Mouse (Mus musculus): ENCODE data around the gene Usb1. TPM values are rescaled to one million over a fixed set of nuclear protein-coding genes. Genes with fewer than 3 reads are reported as not detected.
"Not testable (repeated sequence)": the region's sequence is repeated elsewhere in the genome, so short reads cannot be mapped to it uniquely, and the experiment has no call there.

The Usb1 gene
- polyA plus RNA-seq, 1 experiment from 2014 or later, result 31.0 TPM

- H3K9me3 ChIP-seq (ENCODE audit: control insufficient read depth, low read length), result no peaks in the 10 kb centered on the region
- no peak overlapping the region for H3K4me2 ChIP-seq (replicated peaks)
- H3K9ac ChIP-seq, result no peak overlapping the region
- peaks cover 5% of the 10 kb centered on the region; the same call in 1 of the 2 replicates for H3K36me3 ChIP-seq (replicated peaks; ENCODE audit: control insufficient read depth, insufficient read depth)
- no peaks in the 10 kb centered on the region for H3K4me1 ChIP-seq (replicated peaks; ENCODE audit: control insufficient read depth, insufficient read depth, low read length)
- no peak overlapping the region for H3K4me3 ChIP-seq (replicated peaks; ENCODE audit: low read length)
- 54% methylated on average over 7 of the region's 7 CpGs for WGBS
- H3K27ac ChIP-seq, result no peak overlapping the region
- no peak for ATAC-seq (ENCODE audit: low FRiP score)
- no peaks in the 10 kb centered on the region for H3K27me3 ChIP-seq (ENCODE audit: control insufficient read depth, insufficient read depth, low read length)
- no peak for DNase-seq (ENCODE audit: low spot score)
Measured at GRCm38 (mm10) chr8:95377863-95378291, 45.8 kb downstream of the Usb1 start.

DNA sequence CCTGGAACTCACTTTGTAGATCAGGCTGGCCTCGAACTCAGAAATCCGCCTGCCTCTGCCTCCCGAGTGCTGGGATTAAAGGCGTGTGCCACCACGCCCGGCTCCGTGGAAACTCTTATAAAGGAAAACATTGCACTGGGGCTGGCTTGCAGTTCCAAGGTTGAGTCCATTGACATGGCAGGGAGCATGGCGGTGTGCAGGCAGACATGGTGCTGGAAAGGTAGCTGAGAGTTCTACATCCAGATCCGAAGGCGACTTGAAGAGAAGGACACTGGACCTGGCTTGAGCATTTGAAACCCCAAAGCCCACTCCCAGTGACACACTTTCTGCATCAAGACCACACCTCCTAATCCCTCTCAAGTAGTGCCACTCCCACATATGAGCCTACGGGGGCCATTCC lies 46.8 kb downstream of the Usb1 start:
- not testable (repeated sequence) for H3K36me3 ChIP-seq (replicated peaks; ENCODE audit: control insufficient read depth, insufficient read depth); H3K4me3 ChIP-seq (replicated peaks; ENCODE audit: low read length); H3K4me1 ChIP-seq (replicated peaks; ENCODE audit: control insufficient read depth, insufficient read depth, low read length); H3K9ac ChIP-seq; H3K4me2 ChIP-seq (replicated peaks); H3K27ac ChIP-seq; ATAC-seq (ENCODE audit: low FRiP score); H3K9me3 ChIP-seq (ENCODE audit: control insufficient read depth, low read length); DNase-seq (ENCODE audit: low spot score); H3K27me3 ChIP-seq (ENCODE audit: control insufficient read depth, insufficient read depth, low read length)
- 95% methylated on average over 11 of the region's 11 CpGs for WGBS

GRCm38 (mm10) chr8:95380953-95381352 lies 48.9 kb downstream of the Usb1 start:
- no peaks in the 10 kb centered on the region for H3K27me3 ChIP-seq (ENCODE audit: control insufficient read depth, insufficient read depth, low read length)
- no peak overlapping the region for H3K9ac ChIP-seq
- no peak overlapping the region for H3K4me2 ChIP-seq (replicated peaks)
- H3K36me3 ChIP-seq (replicated peaks; ENCODE audit: control insufficient read depth, insufficient read depth), result no peaks in the 10 kb centered on the region
- H3K27ac ChIP-seq, result no peak overlapping the region
- H3K4me1 ChIP-seq (replicated peaks; ENCODE audit: control insufficient read depth, insufficient read depth, low read length), result no peaks in the 10 kb centered on the region
- DNase-seq (ENCODE audit: low spot score), result no peak
- no peak for ATAC-seq (ENCODE audit: low FRiP score)
- no peak overlapping the region for H3K4me3 ChIP-seq (replicated peaks; ENCODE audit: low read length)
- no peaks in the 10 kb centered on the region for H3K9me3 ChIP-seq (ENCODE audit: control insufficient read depth, low read length)

- Histone ChIP-seq H3K27ac (no peak overlapping the region), H3K4me2 (replicated peaks) (no peak overlapping the region), H3K36me3 (replicated peaks; ENCODE audit: control insufficient read depth, insufficient read depth) (no peaks in the 10 kb centered on the region), H3K9me3 (ENCODE audit: control insufficient read depth, low read length) (no peaks in the 10 kb centered on the region), H3K9ac (no peak overlapping the region), H3K4me3 (replicated peaks; ENCODE audit: low read length) (no peak overlapping the region), H3K27me3 (ENCODE audit: control insufficient read depth, insufficient read depth, low read length) (no peaks in the 10 kb centered on the region), H3K4me1 (replicated peaks; ENCODE audit: control insufficient read depth, insufficient read depth, low read length) (no peaks in the 10 kb centered on the region)
- ATAC-seq (ENCODE audit: low FRiP score) (no peak), DNase-seq (ENCODE audit: low spot score) (no peak)
- WGBS, result 86% methylated on average over 3 of the region's 3 CpGs
Measured at GRCm38 (mm10) chr8:95381595-95381994, 49.5 kb downstream of the Usb1 start.

- WGBS, result 93% methylated on average over 3 of the region's 3 CpGs
Measured at GRCm38 (mm10) chr8:95384501-95384900, 52.4 kb downstream of the Usb1 start.

GRCm38 (mm10) chr8:95386037-95386436 lies 54.0 kb downstream of the Usb1 start:
- H3K4me2 ChIP-seq (replicated peaks), result no peak overlapping the region
- H3K27ac ChIP-seq, result no peak overlapping the region
- no peak overlapping the region for H3K4me3 ChIP-seq (replicated peaks; ENCODE audit: low read length)
- H3K4me1 ChIP-seq (replicated peaks; ENCODE audit: control insufficient read depth, insufficient read depth, low read length), result no peaks in the 10 kb centered on the region
- WGBS, result 80% methylated on average over 5 of the region's 5 CpGs
- DNase-seq (ENCODE audit: low spot score) (no peak), ATAC-seq (ENCODE audit: low FRiP score) (no peak)
- no peaks in the 10 kb centered on the region for H3K27me3 ChIP-seq (ENCODE audit: control insufficient read depth, insufficient read depth, low read length)
- no peaks in the 10 kb centered on the region for H3K9me3 ChIP-seq (ENCODE audit: control insufficient read depth, low read length)
- no peak overlapping the region for H3K9ac ChIP-seq
- H3K36me3 ChIP-seq (replicated peaks; ENCODE audit: control insufficient read depth, insufficient read depth), result no peaks in the 10 kb centered on the region

More at GRCm38 (mm10) chr8:95384501-95384900, 52.4 kb downstream of the Usb1 start:
- DNase-seq (ENCODE audit: low spot score) (no peak), ATAC-seq (ENCODE audit: low FRiP score) (no peak)
- H3K4me2 ChIP-seq (replicated peaks), result no peak overlapping the region
- H3K27ac ChIP-seq, result no peak overlapping the region
- H3K9me3 ChIP-seq (ENCODE audit: control insufficient read depth, low read length), result no peaks in the 10 kb centered on the region
- no peaks in the 10 kb centered on the region for H3K4me1 ChIP-seq (replicated peaks; ENCODE audit: control insufficient read depth, insufficient read depth, low read length)
- H3K4me3 ChIP-seq (replicated peaks; ENCODE audit: low read length), result no peak overlapping the region
- H3K36me3 ChIP-seq (replicated peaks; ENCODE audit: control insufficient read depth, insufficient read depth), result no peaks in the 10 kb centered on the region
- H3K27me3 ChIP-seq (ENCODE audit: control insufficient read depth, insufficient read depth, low read length), result no peaks in the 10 kb centered on the region
- no peak overlapping the region for H3K9ac ChIP-seq

DNA sequence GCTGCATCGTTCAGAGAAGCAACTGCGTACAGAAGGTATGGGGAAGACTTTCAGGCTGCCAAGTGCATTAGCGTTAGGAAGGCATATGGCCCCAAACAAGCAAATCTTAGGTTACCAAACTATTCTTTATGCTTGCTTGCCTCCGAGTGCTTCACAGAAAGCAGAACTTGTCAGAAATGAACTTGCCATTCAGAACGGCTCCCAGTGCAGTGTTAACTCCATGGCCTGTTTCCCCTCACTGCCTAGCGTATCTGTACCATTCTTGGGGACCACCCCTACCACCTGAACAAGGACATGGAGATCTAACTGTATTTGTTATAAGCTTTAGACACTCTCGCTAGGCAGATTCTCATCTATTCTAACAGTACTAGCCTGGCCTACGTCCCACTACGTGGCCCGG lies 55.1 kb downstream of the Usb1 start:
- H3K9ac ChIP-seq, result no peak overlapping the region
- no peaks in the 10 kb centered on the region for H3K4me1 ChIP-seq (replicated peaks; ENCODE audit: control insufficient read depth, insufficient read depth, low read length)
- H3K27ac ChIP-seq, result no peak overlapping the region
- no peaks in the 10 kb centered on the region for H3K36me3 ChIP-seq (replicated peaks; ENCODE audit: control insufficient read depth, insufficient read depth)
- DNase-seq (ENCODE audit: low spot score) (no peak), ATAC-seq (ENCODE audit: low FRiP score) (no peak)
- no peak overlapping the region for H3K4me3 ChIP-seq (replicated peaks; ENCODE audit: low read length)
- no peak overlapping the region for H3K4me2 ChIP-seq (replicated peaks)
- no peaks in the 10 kb centered on the region for H3K27me3 ChIP-seq (ENCODE audit: control insufficient read depth, insufficient read depth, low read length)
- 92% methylated on average over 10 of the region's 10 CpGs for WGBS
- H3K9me3 ChIP-seq (ENCODE audit: control insufficient read depth, low read length), result no peaks in the 10 kb centered on the region

GRCm38 (mm10) chr8:95387936-95388335 lies 55.9 kb downstream of the Usb1 start:
- H3K9ac ChIP-seq, result no peak overlapping the region
- ATAC-seq (ENCODE audit: low FRiP score), result no peak
- no peak for DNase-seq (ENCODE audit: low spot score)
- H3K4me2 ChIP-seq (replicated peaks), result no peak overlapping the region
- no peaks in the 10 kb centered on the region for H3K36me3 ChIP-seq (replicated peaks; ENCODE audit: control insufficient read depth, insufficient read depth)
- no peaks in the 10 kb centered on the region for H3K9me3 ChIP-seq (ENCODE audit: control insufficient read depth, low read length)
- no peak overlapping the region for H3K27ac ChIP-seq
- H3K4me1 ChIP-seq (replicated peaks; ENCODE audit: control insufficient read depth, insufficient read depth, low read length), result no peaks in the 10 kb centered on the region
- WGBS, result 76% methylated on average over 7 of the region's 7 CpGs
- H3K27me3 ChIP-seq (ENCODE audit: control insufficient read depth, insufficient read depth, low read length), result no peaks in the 10 kb centered on the region
- H3K4me3 ChIP-seq (replicated peaks; ENCODE audit: low read length), result no peak overlapping the region

DNA sequence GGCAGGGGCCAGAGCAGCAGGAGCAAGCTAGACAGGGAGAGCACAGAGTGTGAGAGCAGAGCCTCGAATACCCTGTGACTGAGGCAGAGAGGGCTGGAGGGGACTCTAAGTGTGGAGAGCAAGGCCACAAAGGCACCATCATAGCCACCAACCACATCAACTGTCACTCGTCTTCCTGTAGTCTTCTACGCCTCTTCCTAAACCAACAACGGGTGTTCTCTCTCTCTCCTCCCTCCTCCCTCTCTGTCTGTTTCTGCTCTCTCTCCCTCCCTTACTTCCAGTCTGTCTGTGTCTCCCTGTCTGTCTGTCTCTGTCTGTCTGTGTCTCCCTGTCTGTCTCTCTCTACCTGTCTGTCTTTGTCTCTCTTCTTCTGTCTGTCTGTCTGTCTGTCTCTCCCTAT lies 58.2 kb downstream of the Usb1 start:
- Histone ChIP-seq H3K27ac (no peak overlapping the region), H3K27me3 (ENCODE audit: control insufficient read depth, insufficient read depth, low read length) (no peaks in the 10 kb centered on the region), H3K9me3 (ENCODE audit: control insufficient read depth, low read length) (no peaks in the 10 kb centered on the region), H3K36me3 (replicated peaks; ENCODE audit: control insufficient read depth, insufficient read depth) (no peaks in the 10 kb centered on the region), H3K9ac (no peak overlapping the region), H3K4me2 (replicated peaks) (no peak overlapping the region), H3K4me1 (replicated peaks; ENCODE audit: control insufficient read depth, insufficient read depth, low read length) (0 out of 2 replicates have a peak, but pooled peaks cover under 1% of the 10 kb centered on the region), H3K4me3 (replicated peaks; ENCODE audit: low read length) (no peak overlapping the region)
- DNase-seq (ENCODE audit: low spot score) (no peak), ATAC-seq (ENCODE audit: low FRiP score) (no peak)
- 71% methylated on average over 4 of the region's 4 CpGs for WGBS

- Histone ChIP-seq H3K27ac (no peak overlapping the region), H3K36me3 (replicated peaks; ENCODE audit: control insufficient read depth, insufficient read depth) (no peaks in the 10 kb centered on the region), H3K4me1 (replicated peaks; ENCODE audit: control insufficient read depth, insufficient read depth, low read length) (0 out of 2 replicates have a peak, but pooled peaks cover 3% of the 10 kb centered on the region), H3K4me3 (replicated peaks; ENCODE audit: low read length) (no peak overlapping the region), H3K27me3 (ENCODE audit: control insufficient read depth, insufficient read depth, low read length) (no peaks in the 10 kb centered on the region), H3K4me2 (replicated peaks) (no peak overlapping the region), H3K9me3 (ENCODE audit: control insufficient read depth, low read length) (no peaks in the 10 kb centered on the region), H3K9ac (no peak overlapping the region)
- WGBS, result 81% methylated on average over 7 of the region's 7 CpGs
- DNase-seq (ENCODE audit: low spot score) (no peak), ATAC-seq (ENCODE audit: low FRiP score) (no peak)
Measured at GRCm38 (mm10) chr8:95391101-95391500, 59.0 kb downstream of the Usb1 start.
